Mouse (Mus musculus) gastrocnemius, adult 18-20 months (tissue): ENCODE measurements at regions not wholly inside any gene's neighbourhood (a gene's known extent, or its start where the extent isn't known, plus 50 kb on each side); places are given as distances from the start of the nearest gene placed in this dataset.
A peak's percentile ranks its signal among the peaks of the same experiment; 100 is the strongest.

Experiments used
- DNase-seq: peaks from one replicate; pipeline ENCODE4 v3.0.0; 2021; ENCODE audit warnings: low spot score

GRCm38 (mm10) chrX:11898280-11898679 lies 261.9 kb downstream of the Bcor start:
- no peak for DNase-seq

- no peak for DNase-seq
Measured at GRCm38 (mm10) chrX:11899051-11899450, 261.1 kb downstream of the Bcor start.

GRCm38 (mm10) chrX:11899914-11900313 lies 260.2 kb downstream of the Bcor start:
- DNase-seq: no peak

- DNase-seq: no peak
Measured at GRCm38 (mm10) chrX:11901791-11902190, 258.4 kb downstream of the Bcor start.

- DNase-seq: no peak
Measured at GRCm38 (mm10) chrX:11903116-11903700, 256.9 kb downstream of the Bcor start.

- peak; percentile 16 for DNase-seq
Measured at GRCm38 (mm10) chrX:11905231-11905630, 254.9 kb downstream of the Bcor start.

- DNase-seq: peak; percentile 25
Measured at GRCm38 (mm10) chrX:11907167-11907566, 253.0 kb downstream of the Bcor start.

- DNase-seq: no peak
Measured at GRCm38 (mm10) chrX:11915984-11916383, 244.2 kb downstream of the Bcor start.

GRCm38 (mm10) chrX:11920231-11920630 lies 239.9 kb downstream of the Bcor start:
- no peak for DNase-seq

GRCm38 (mm10) chrX:11924639-11925302 lies 235.4 kb downstream of the Bcor start:
- DNase-seq: peak; percentile 43

GRCm38 (mm10) chrX:11926868-11927535 lies 233.2 kb downstream of the Bcor start:
- DNase-seq: no peak

GRCm38 (mm10) chrX:11929448-11929847 lies 230.7 kb downstream of the Bcor start:
- no peak for DNase-seq

- no peak for DNase-seq
Measured at GRCm38 (mm10) chrX:11931432-11931831, 228.7 kb downstream of the Bcor start.

- peak; percentile 50 for DNase-seq
Measured at GRCm38 (mm10) chrX:11935337-11935736, 224.8 kb downstream of the Bcor start.

GRCm38 (mm10) chrX:11940246-11940645 lies 219.9 kb downstream of the Bcor start:
- DNase-seq: no peak

- peak; percentile 52 for DNase-seq
Measured at GRCm38 (mm10) chrX:11943367-11943766, 216.8 kb downstream of the Bcor start.

GRCm38 (mm10) chrX:11944574-11944973 lies 215.6 kb downstream of the Bcor start:
- DNase-seq: no peak

- DNase-seq: no peak
Measured at GRCm38 (mm10) chrX:11945280-11945679, 214.9 kb downstream of the Bcor start.

- peak; percentile 28 for DNase-seq
Measured at GRCm38 (mm10) chrX:11952193-11952592, 208.0 kb downstream of the Bcor start.

- no peak for DNase-seq
Measured at GRCm38 (mm10) chrX:11956194-11956593, 204.0 kb downstream of the Bcor start.

GRCm38 (mm10) chrX:11957011-11957410 lies 203.1 kb downstream of the Bcor start:
- DNase-seq: no peak

- no peak for DNase-seq
Measured at GRCm38 (mm10) chrX:11959871-11960552, 200.1 kb downstream of the Bcor start.
